Mouse (Mus musculus) liver, postnatal 0 days (tissue): ENCODE data around the gene Slx4ip.

Experiments used
- CTCF ChIP-seq: sonication (generic); IDR thresholded peaks from 2 replicates; pipeline ENCODE4 v1.5.1; 2016; ENCODE audit warnings: antibody characterized with exemption, low read depth
- EP300 ChIP-seq: IDR thresholded peaks from 2 replicates; pipeline ENCODE4 v1.6.1; 2016; ENCODE audit warnings: antibody characterized with exemption, low read depth, mild to moderate bottlenecking

DNA sequence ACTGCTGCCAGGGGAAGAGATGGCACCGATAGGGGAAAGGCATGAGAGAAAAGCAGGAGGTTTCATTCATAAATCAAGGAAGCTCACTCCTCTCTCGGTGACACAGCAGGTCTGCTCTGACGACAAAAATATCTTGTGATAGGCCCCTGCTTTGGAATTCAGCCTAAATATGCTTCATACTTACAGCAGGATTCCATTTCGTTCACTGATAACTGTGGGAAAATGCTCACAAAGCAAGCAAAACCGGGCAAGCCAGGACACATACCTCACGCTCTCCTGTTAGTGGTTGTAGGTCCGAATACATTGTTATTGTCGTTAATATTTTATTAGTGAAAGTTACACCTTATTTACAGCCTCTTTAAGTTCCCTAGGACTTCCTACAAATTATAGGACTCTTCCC is 216.9 kb downstream of the Slx4ip start:
- TF ChIP-seq CTCF (no peak), EP300 (no peak)
